Mouse (Mus musculus): ENCODE measurements around the gene Stk32c. TPM values are rescaled to one million over a fixed set of nuclear protein-coding genes. Genes with fewer than 3 reads are reported as not detected.

Stk32c gene
- total RNA-seq, 1 experiment from 2014 or later, result 2.7 TPM

DNA sequence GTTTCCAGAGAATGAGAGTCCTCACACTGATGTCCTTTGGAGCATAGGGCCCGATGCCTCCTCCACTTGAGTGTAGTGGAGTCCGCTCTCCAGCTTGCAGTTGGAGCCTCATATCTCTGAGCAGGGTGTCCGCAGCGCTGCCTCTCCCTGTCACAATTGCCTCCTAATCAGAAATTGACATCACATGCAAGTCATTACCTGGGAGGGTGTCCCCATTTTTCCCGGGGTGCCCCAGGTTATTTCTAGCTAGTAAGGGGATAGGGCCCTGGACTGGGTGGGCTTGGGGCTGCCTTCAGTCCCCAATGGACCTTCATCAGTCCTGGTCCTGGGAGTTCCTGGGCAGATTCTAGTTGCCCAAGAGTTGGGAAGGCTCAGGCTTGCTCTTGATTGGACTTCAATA is 120.4 kb downstream of the Stk32c start:
- DNase-seq, result no peak

DNA sequence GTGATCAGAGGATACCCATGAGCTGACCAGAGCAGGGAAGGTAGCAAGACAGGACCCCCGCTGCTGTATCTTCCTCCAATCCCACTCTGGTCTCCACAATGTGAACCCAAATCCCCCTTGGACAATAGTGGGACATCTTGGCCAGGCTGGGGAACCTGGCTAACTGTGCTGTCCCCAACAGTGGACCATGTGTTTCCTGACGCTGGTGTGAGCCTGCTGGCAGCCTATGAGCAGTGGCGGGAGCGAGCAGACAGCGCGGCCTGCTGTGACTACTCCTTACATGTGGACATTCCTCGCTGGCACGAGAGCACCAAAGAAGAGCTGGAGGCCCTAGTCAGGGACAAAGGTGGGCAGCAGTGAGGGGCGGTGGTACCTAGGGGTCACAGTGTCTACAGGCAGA is 121.4 kb downstream of the Stk32c start:
- no peak for DNase-seq

DNA sequence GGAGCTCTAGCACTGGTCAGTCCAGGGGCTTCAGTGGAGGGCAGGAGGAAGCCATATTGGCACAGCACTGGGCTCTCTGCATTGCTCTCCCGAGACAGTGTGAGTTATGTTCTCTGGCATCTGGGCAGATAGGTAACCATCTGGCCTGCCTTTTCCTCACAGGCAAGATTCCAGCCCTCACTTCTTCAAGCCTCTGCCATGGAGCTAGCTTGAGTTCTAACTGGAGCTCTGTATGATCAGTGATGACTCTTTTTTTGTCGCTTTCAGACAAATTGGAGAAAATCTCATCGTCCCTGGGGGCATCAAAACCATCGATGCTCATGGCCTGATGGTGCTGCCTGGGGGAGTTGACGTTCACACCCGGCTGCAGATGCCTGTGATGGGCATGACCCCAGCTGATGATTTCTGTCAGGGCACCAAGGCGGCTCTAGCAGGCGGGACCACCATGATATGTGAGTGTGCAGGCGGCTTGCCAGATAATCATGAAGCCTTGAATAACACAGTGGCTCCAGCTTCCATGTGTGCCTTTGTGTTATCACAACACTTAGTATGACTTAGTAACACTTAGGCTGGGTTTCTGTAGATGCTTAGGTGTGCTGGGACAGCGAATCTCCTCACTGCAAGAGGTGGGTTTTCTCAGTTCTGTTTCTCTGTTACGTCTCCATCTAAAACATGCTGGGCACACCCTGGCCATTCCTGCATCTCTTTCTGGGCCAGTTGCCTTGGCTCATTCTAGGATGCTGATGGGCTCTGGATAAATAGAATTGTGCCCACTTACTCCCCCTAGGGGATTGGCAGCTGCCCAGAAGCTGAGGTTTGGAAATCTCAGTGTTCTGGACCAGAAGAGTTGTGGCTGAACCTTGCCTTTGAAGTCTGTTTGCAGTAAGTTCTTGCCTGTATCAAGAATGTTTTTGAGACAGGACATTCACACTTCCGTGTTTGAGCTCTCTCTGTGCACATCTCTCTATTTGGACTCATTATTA is 122.9 kb downstream of the Stk32c start:
- peak; percentile 40 for DNase-seq

DNA sequence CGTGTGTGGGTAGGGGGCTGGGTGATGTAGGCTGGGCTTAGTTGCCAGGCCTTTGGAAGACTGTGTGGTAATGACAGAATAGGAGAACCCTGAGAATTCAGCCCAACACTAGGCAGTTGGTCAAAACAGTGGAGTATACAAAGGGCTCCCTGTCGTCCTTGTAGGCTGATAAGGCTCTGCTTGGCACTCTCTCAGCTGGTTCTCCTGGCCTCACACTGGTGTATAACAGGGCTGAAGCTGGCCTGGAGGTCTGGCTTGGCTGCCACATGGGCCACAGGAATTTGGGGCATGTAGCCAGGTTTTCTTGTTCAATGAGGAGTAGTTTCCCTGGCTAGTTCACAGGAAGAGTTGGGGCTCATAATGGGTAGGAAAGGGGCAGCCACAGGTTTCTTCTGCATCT is 125.3 kb downstream of the Stk32c start:
- DNase-seq, result peak; percentile 41

DNA sequence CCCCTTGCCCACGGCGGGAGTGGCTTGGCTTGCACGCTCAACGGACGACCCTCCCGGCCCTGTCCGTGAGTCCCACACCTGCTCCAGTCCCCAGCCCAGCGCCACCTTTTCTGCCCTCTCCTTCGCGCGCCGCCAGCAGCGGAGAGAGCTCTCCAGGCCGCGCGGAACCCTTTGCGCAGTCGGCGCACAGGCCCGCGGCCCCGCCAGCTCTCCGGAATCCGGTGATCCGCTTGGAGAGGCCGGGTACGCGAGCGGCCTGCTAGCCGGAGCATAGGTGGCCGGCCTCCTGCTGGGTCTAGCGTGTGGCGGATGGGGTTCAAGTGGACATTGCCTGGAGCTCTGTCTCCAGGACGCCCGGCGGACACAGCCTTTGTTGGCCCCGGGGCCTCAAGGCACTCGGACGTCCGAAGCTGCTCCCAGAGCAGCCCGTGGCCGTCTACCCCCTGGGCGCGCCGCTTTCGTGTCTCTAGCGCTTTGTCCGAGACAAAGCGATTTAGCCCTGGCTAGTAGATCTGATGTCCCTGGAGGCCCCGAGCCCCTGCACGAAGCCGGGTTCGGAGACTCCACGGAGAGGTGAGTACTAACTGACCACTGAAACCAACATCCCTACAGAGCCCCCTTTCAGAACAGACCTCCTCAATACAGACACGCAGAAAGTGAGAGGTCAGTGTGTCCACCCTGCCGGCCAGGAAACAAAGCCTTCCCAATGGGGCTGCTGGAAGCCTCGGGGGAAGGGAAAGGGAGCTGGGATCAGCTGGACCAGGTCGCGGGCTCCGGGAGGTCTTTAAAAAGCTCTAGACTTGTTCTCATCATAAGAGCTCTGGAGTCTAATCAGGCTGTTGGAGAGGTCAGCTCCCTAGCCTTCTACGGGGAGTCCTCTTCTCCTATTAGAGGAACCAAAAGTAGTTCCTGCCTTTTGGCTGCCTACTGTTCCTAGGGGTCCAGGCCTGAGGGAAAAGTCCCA is 126.6 kb downstream of the Stk32c start:
- peak; percentile 55 for DNase-seq

DNA sequence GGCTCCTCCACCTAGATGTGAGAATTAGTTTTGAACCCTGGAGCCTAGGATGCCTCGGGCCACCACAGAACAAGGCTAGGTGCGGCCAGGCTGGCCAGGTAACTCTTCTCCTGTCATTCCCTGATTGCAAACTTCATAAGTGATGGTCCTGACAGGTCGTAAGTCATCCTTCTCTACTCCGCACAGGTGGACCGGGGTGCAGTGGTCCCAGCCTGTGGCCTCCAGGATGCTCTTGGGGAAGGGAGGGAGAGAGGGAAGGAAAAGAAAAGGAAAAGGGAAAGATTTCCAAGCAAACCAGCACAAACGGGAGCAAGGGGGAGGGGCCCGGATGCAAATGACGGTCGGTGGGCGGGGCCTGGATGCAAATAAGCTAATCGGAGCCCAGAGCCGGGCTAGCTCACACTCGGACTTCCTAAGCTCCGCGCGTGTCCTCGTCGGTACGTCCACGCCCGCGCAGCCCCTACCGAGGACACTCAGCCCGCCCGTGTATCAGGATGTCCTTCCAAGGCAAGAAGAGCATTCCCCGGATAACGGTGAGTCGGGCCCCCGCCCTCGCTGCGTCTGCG is 127.4 kb downstream of the Stk32c start, which contains the start of gene Dpysl4:
TSS of gene Dpysl4 (plus strand) at position 373 of the 566 bp plus-strand sequence.
- peak; percentile 84 for DNase-seq

DNA sequence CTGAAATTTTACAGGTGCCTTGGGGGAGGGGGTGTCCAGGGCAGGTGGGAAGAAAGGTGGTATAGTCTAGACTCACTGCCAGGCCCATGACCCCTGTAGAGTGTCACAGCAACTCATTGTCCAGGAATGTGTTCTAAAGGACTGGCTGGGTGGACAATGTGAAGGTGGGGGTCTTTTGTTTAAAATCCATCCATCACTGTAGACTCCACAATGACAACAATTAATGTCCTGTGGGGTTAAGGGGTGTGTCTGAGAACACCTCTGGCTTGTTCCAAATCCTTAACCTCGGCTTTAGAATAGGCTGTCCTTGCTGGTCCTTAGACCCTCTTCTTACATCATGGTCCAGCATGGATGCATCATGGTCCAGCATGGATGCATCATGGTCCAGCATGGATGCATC is 128.8 kb downstream of the Stk32c start:
- DNase-seq, result no peak

DNA sequence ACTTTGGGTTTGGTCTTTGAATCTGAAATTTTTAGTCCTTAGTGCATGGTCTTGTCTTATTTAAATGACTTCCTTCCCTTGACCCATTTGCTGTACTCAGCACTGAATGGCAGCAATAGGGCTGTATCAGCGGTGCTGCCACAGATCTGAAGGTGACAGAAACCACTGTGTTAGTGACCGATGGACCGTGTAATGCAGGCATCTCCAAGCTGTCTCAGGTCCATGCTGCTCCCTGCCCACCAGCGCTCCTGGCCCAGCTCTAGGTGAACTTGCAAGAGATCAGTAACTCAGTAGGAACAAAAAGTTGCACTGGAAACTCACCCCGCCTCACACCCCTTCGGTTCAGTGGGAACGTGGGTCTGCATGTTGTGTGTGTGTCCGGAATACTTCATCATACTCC is 130.8 kb downstream of the Stk32c start:
- no peak for DNase-seq

DNA sequence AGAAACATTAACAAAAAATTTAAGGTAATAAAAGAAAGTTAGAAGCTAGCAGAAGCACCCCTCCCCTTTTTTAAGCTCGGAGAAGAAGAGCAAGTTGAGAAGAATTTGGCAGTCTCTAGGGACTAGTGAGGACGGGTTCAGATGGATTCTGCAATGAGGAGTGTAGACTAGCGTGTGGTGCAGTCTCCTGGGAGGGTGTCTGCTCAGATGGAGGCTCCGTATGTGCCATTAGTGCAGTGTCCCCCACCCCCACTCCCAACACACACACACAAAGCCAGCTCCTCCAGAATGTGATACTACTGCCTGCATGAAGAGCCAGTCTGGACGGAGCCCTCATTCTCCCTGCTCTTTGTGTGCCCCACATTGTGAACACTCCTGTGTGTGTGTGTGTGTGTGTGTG is 131.9 kb downstream of the Stk32c start:
- DNase-seq, result no peak

DNA sequence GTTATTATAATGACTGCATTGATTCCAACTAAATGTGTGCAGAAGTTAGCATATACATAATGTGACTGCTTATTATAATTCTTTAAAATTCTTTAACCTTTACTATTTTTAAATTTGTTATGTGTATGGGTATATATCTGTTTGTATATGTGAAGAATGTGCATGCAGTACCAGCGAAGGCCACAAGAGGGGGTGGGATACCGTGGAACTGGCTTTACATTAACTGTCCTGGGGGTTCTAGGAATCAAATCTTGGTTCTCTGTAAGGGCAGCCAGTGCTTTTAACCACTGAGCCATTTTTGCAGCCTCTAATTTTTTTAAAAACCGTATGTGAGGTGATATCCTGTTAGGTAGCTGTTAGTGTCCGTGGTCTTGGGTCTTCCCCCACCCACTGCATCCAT is 132.4 kb downstream of the Stk32c start:
- no peak for DNase-seq

DNA sequence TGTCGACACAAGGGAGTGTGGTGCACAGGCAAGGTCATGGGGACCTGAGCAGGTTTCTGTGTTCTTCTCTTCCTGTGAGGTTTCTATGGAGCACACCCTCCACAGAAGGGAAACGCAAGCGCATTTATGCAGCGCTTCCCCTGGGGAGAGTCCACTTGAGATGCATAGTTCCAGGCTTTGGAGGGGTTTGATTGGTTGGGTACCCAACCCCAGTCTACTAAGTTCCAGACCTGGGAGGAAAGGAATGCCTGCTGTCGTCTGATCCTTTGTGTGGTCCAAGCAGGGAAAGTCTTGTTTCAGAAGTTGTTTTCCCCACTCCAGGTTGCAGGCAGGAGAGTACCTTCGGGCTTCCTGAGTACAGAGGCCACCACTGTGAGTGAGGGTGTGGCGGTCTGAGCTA is 134.0 kb downstream of the Stk32c start:
- no peak for DNase-seq

DNA sequence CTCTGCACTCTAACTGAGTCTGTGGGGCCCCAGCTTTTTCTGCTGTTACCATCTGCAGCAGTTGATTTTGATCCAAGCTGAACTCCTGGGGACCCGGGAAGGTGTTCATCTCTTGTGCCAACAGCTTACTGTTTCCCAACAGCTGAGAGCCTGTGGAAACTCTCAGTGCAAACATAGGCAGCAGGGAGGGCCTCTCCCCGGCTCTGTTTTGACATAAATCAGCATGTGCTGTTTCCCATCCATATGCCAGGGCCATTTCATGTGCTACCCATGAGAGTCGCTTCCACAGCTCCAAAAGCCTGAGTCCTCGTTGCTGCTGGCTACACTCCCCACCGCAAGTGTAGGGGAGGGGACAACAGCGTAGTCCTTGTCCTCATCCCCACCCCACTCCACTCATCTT is 134.9 kb downstream of the Stk32c start:
- DNase-seq, result no peak

DNA sequence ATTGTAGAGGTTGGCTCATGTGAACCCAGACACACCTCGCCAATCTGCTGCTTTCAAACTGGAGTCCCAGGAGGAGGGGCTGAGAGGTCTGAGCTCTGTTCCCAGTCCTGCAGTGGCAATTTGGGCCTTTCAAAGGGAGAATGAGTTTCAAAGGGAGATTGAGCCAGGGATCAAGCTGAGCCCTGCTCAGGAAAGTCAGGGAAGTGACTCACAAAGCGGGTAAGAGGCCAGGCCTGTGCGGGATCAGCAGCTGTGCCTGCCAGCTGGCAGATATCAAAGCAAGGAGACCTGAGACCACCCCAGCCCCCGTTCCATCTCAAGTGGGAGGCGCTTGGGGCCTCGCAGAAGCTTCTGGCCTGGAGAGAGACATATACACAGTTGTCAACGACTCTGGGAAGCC is 135.8 kb downstream of the Stk32c start:
- DNase-seq, result no peak

DNA sequence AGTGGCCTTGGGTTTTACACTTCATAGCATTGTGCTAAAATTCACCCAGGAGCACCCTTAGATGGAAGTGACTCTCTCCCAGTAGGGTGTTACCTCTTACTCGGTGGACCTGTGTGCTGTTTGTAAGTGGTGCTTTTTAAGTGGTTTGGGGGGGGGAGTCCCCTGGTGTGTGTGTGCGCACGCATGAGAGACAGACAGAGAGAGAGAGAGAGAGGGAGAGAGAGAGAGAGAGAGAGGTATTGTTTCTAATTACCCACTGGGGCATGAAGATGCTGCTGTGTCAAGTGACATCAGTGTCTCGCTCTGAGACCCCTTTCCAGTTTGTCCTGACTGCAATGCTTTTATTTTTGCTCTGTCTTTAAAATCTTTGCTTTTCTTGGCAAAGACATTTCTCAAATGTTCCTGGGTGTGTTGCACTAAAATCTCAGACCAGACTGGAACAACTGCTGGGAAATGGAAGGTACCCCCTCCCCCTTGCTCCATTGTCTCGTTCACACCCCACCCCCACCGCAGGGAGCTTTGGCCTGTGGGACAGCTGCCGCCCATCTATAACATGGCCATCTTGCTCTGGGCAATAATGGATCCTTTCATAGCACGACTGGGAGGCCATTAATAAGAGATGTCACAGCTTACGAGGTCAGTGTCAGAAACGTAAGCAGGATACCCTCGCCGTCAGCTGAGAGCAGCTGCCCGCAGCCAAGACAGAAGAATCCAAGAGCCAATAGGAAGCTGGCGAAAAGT is 137.9 kb downstream of the Stk32c start:
- DNase-seq, result no peak

DNA sequence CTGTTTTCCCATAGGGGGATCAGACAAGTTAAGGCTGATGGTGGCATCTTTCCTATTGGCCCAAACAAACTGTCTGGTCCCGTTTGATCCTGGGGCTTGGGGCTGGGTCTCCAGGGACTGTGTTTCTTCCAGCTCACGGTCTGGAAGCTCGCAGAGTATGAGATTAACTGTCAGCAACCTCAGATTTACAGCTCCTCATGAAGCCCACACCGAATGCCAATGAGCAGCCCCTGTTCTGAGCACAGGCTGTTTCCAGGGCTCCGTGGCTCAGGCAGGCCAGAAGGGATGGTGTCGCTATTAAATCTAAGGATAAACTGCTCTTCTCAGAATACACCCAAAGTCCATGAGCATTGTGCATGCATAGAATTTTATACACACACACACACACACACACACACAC is 138.9 kb downstream of the Stk32c start:
- DNase-seq, result no peak

DNA sequence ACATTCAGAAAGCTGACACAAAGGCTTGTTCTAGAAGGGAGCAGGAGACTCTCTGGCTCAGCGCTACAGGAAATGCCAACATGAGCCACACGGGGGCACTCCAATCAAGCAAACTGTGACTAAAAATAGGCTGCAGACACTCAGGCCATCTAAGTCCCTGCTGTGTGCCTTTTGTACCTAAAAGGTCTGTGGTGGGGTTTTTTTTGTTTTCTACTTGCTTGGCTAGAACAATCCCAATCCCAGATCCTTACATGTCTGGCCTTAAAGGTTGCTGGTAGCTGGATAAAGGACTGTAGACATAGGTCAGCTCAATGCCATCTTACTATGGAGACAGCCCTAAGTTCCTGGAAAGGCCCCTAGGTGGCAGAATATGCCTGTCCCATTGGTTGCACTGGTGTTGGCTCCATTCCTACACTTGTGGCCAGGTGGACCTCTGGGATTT is 144.9 kb downstream of the Stk32c start:
- peak; percentile 83 for DNase-seq

DNA sequence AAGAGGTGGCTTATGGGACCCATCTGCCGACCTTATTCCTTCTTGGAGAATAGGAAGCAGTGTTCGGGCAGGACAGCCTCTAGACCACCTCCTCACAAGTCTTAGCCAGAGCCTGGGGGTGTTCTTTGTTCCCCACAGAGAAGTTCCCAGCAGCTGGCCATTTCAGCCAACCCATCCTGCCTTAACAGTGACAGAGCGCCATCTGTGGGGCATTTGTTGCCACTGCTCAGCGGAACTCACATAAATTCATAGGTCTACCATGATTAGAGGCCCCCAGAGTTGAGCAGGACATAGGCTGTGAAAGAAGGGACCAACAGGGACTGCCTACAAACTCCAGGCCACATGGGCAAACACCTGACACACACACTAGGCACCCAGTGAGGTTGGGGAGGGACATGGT is 149.7 kb downstream of the Stk32c start:
- no peak for DNase-seq

All from adrenal gland, postnatal 14 days (tissue).